Mouse (Mus musculus) lung, adult 2 months (tissue): ENCODE measurements around the gene Tmem185b.

Experiments used
- CTCF ChIP-seq: fragments of 200-500 bp; IDR thresholded peaks from 2 replicates; pipeline ENCODE4 v1.5.1; 2011; ENCODE audit warnings: mild to moderate bottlenecking, low read length, control low read depth; ENCODE audit not compliant: insufficient read depth
- POLR2A ChIP-seq: fragments of 200-500 bp; IDR thresholded peaks from 2 replicates; pipeline ENCODE4 v1.6.1; 2011; ENCODE audit warnings: low read depth, mild to moderate bottlenecking, control low read depth, low read length, borderline replicate concordance; ENCODE audit errors: extremely low read depth

- TF ChIP-seq POLR2A (no peak), CTCF (no peak)
Observed at GRCm38 (mm10) chr1:119492505-119492904, 33.5 kb upstream of the Tmem185b start.
